Mouse (Mus musculus) MEL (cell line): ENCODE results near the gene Atp1a2. TPM values are rescaled to one million over a fixed set of nuclear protein-coding genes. Genes with fewer than 3 reads are reported as not detected.

Experiments
- DNase-seq: peaks from one replicate; pipeline ENCODE4 v3.0.0; 2011; ENCODE audit warnings: low read depth, low spot score
- H3K27ac ChIP-seq: 2 replicates; pipeline ENCODE4 v1.5.1; 2012; ENCODE audit warnings: low read depth, mild to moderate bottlenecking, control low read depth, low read length, moderate library complexity; ENCODE audit not compliant: control insufficient read depth
- H3K27me3 ChIP-seq, 2 experiments: fragments of 150-350 bp in 1 of 2; sonication (generic) in 1 of 2; 2 replicates each; pipeline ENCODE4 v1.6.1; 2012; ENCODE audit warnings: low read length in 2 of 2, mild to moderate bottlenecking in 2 of 2, improper control_type of control experiment in 1 of 2, moderate library complexity in 1 of 2; ENCODE audit not compliant: insufficient read depth in 2 of 2, control insufficient read depth in 1 of 2
- H3K36me3 ChIP-seq, 2 experiments: 2 replicates each; pipeline ENCODE4 v1.6.1; 2012 to 2014; ENCODE audit warnings: low read length in 2 of 2, improper control_type of control experiment in 1 of 2, inconsistent platforms in 1 of 2, mild to moderate bottlenecking in 1 of 2; ENCODE audit not compliant: insufficient read depth in 2 of 2, control insufficient read depth in 1 of 2
- H3K4me1 ChIP-seq, 2 experiments: fragments of 150-350 bp in 1 of 2; sonication (generic) in 1 of 2; 2 replicates each; pipeline ENCODE4 v1.6.1; 2012; ENCODE audit warnings: low read length in 2 of 2, improper control_type of control experiment in 1 of 2, mild to moderate bottlenecking in 1 of 2; ENCODE audit not compliant: insufficient read depth in 2 of 2, control insufficient read depth in 1 of 2
- H3K4me3 ChIP-seq, 2 experiments: fragments of 150-350 bp in 1 of 2; sonication (generic) in 1 of 2; 2 replicates each; pipeline ENCODE4 v1.5.1; 2012; ENCODE audit warnings: low read depth in 2 of 2, low read length in 2 of 2, mild to moderate bottlenecking in 2 of 2, moderate library complexity in 2 of 2, control low read depth in 1 of 2, improper control_type of control experiment in 1 of 2; ENCODE audit not compliant: control insufficient read depth in 1 of 2, insufficient read depth in 1 of 2
- H3K79me2 ChIP-seq: 2 replicates; pipeline ENCODE4 v1.6.1; 2012; ENCODE audit warnings: mild to moderate bottlenecking, low read length, moderate library complexity; ENCODE audit not compliant: control insufficient read depth, poor library complexity, insufficient read depth
- H3K9ac ChIP-seq: 2 replicates; pipeline ENCODE4 v1.6.1; 2012; ENCODE audit warnings: low read depth, mild to moderate bottlenecking, control low read depth, low read length, moderate library complexity; ENCODE audit not compliant: control insufficient read depth, poor library complexity, severe bottlenecking
- H3K9me3 ChIP-seq: fragments of 150-350 bp; sonication (generic); replicated peaks from 2 replicates; pipeline ENCODE4 v1.6.1; 2012; ENCODE audit warnings: mild to moderate bottlenecking, low read length, improper control_type of control experiment, moderate library complexity; ENCODE audit not compliant: insufficient read depth
- BHLHE40 ChIP-seq: IDR thresholded peaks from 2 replicates; pipeline ENCODE4 v1.6.1; 2012; ENCODE audit warnings: low read depth, mild to moderate bottlenecking, inconsistent platforms, low read length, improper control_type of control experiment, borderline replicate concordance
- CHD1 ChIP-seq: IDR thresholded peaks from 2 replicates; pipeline ENCODE4 v1.6.1; 2012; ENCODE audit warnings: low read depth, mild to moderate bottlenecking, inconsistent platforms, low read length, improper control_type of control experiment
- CHD2 ChIP-seq: IDR thresholded peaks from 2 replicates; pipeline ENCODE4 v1.6.1; 2011; ENCODE audit warnings: low read length, improper control_type of control experiment
- E2F4 ChIP-seq: IDR thresholded peaks from 2 replicates; pipeline ENCODE4 v1.6.1; 2011; ENCODE audit warnings: low read depth, low read length, improper control_type of control experiment, borderline replicate concordance
- ELF1 ChIP-seq: IDR thresholded peaks from 2 replicates; pipeline ENCODE4 v1.6.1; 2014; ENCODE audit warnings: low read depth, mild to moderate bottlenecking, inconsistent platforms, low read length, improper control_type of control experiment, moderate library complexity
- ETS1 ChIP-seq: IDR thresholded peaks from 2 replicates; pipeline ENCODE4 v1.6.1; 2012; ENCODE audit warnings: low read depth, mild to moderate bottlenecking, inconsistent platforms, low read length, improper control_type of control experiment, moderate library complexity
- HCFC1 ChIP-seq: IDR thresholded peaks from 2 replicates; pipeline ENCODE4 v1.6.1; 2012; ENCODE audit warnings: low read depth, mild to moderate bottlenecking, inconsistent platforms, low read length, improper control_type of control experiment, moderate library complexity
- MAX ChIP-seq: IDR thresholded peaks from 2 replicates; pipeline ENCODE4 v1.6.1; 2011; ENCODE audit warnings: low read length, improper control_type of control experiment
- MAZ ChIP-seq: IDR thresholded peaks from 2 replicates; pipeline ENCODE4 v1.6.1; 2012; ENCODE audit warnings: low read depth, mild to moderate bottlenecking, inconsistent platforms, low read length, improper control_type of control experiment
- MXI1 ChIP-seq: IDR thresholded peaks from 2 replicates; pipeline ENCODE4 v1.6.1; 2011; ENCODE audit warnings: mild to moderate bottlenecking, low read depth, low read length, improper control_type of control experiment
- MYC ChIP-seq: IDR thresholded peaks from 2 replicates; pipeline ENCODE4 v1.6.1; 2011; ENCODE audit warnings: low read depth, mild to moderate bottlenecking, low read length, improper control_type of control experiment, moderate library complexity
- NRF1 ChIP-seq: IDR thresholded peaks from 2 replicates; pipeline ENCODE4 v1.6.1; 2014; ENCODE audit warnings: low read depth, mild to moderate bottlenecking, inconsistent platforms, low read length, improper control_type of control experiment, moderate library complexity; ENCODE audit not compliant: poor library complexity, insufficient read depth, severe bottlenecking
- POLR2A ChIP-seq, 2 experiments: IDR thresholded peaks; 2 replicates each; pipeline ENCODE4 v1.6.1; 2011 to 2012; ENCODE audit warnings: low read length in 2 of 2, mild to moderate bottlenecking in 2 of 2, control low read depth in 1 of 2, improper control_type of control experiment in 1 of 2, low read depth in 1 of 2, moderate library complexity in 1 of 2; ENCODE audit not compliant: control insufficient read depth in 1 of 2, insufficient read depth in 1 of 2, poor library complexity in 1 of 2
- POLR2AphosphoS2 ChIP-seq: IDR thresholded peaks from 2 replicates; pipeline ENCODE4 v1.6.1; 2011; ENCODE audit warnings: low read length, improper control_type of control experiment
- POLR2AphosphoS5 ChIP-seq: IDR thresholded peaks from 2 replicates; pipeline ENCODE4 v1.6.1; 2012; ENCODE audit warnings: low read depth, borderline replicate concordance, mild to moderate bottlenecking, inconsistent platforms, low read length, moderate library complexity, mixed read lengths
- RCOR1 ChIP-seq: IDR thresholded peaks from 2 replicates; pipeline ENCODE4 v1.6.1; 2012; ENCODE audit warnings: low read depth, mild to moderate bottlenecking, inconsistent platforms, low read length, improper control_type of control experiment
- SIN3A ChIP-seq: IDR thresholded peaks from 2 replicates; pipeline ENCODE4 v1.6.1; 2012; ENCODE audit warnings: low read length, improper control_type of control experiment, inconsistent platforms
- SMC3 ChIP-seq: IDR thresholded peaks from 2 replicates; pipeline ENCODE4 v1.6.1; 2011; ENCODE audit warnings: low read depth, low read length, improper control_type of control experiment
- TBP ChIP-seq: IDR thresholded peaks from 2 replicates; pipeline ENCODE4 v1.8.0; 2011; ENCODE audit warnings: low read depth, low read length, improper control_type of control experiment
- UBTF ChIP-seq: IDR thresholded peaks from 2 replicates; pipeline ENCODE4 v1.6.1; 2012; ENCODE audit warnings: low read depth, mild to moderate bottlenecking, inconsistent platforms, low read length, improper control_type of control experiment, moderate library complexity, borderline replicate concordance; ENCODE audit not compliant: insufficient read depth
- USF1 ChIP-seq: IDR thresholded peaks from 2 replicates; pipeline ENCODE4 v1.6.1; 2014; ENCODE audit warnings: low read depth, mild to moderate bottlenecking, inconsistent platforms, low read length, improper control_type of control experiment, moderate library complexity
- ZMIZ1 ChIP-seq: IDR thresholded peaks from 2 replicates; pipeline ENCODE4 v1.6.1; 2012; ENCODE audit warnings: low read depth, mild to moderate bottlenecking, inconsistent platforms, low read length, improper control_type of control experiment, moderate library complexity
- polyA plus RNA-seq, 2 experiments: library from polyadenylated mRNA; stranded (reverse) in 1 of 2; unstranded in 1 of 2; fragments of >175 nt in 1 of 2; fragments of >200 nt in 1 of 2; gene quantifications; 2 replicates each; pipeline versions ENCODE4 v1.2.1 to v1.2.4; 2012; ENCODE audit warnings: low replicate concordance in 2 of 2, low read depth in 1 of 2; ENCODE audit not compliant: insufficient read length in 2 of 2, insufficient read depth in 1 of 2, missing spikeins in 1 of 2
- total RNA-seq: library from RNA; depleted of rRNA; stranded (reverse); fragments of 300-350 nt; gene quantifications from 2 replicates; pipeline ENCODE4 v1.2.3, GENCODE M21; 2012

Gene Atp1a2
- total and polyA plus RNA-seq, 3 experiments: 0.04 TPM; not detected in 2

DNA sequence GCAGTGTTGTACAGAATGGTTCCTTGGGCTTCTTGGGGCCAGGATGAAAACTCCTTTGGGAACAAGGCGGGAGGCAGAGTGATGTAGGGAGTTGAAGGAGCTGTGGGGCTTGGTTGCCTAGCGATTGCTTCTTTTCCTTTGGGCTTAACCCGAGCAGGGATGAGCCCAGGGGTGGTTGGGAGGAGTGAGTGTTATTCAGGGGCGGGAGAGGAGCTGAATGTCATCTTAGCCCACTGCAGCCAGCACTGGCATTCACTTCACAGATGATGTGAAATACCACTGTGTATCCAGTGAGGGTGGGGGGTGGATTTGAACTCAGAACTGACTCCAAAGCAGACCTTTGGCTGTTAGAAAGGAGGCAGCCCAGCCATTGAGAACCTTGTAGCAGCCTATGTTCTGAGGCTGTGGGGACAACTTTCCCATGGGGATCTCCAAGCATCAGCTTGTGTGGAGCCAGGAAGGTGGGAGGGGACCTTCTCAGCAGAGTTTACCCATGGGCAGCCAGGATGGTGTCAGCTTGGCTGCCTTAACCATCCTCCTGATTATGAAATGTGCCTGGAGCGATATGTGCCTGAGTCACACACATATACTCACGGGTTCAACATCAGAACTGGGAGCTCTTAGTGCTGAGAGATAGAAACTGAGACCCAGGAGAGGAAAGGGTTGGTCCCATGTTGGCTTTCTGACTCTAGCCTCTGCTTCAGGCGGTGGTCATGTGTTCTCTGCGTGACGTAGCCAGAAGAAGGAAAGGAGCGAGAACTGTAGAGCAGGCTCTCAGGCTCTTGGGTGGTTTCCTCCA, 15.9 kb upstream of the Atp1a2 start:
- peak overlapping the region in 1 of 2 experiments; percentile 93; a peak in 1 of 4 replicates for H3K4me3 ChIP-seq
- no peak overlapping the region for H3K27ac ChIP-seq
- H3K9me3 ChIP-seq: no peaks in the 10 kb centered on the region
- H3K79me2 ChIP-seq: peaks cover 22% of the 10 kb centered on the region
- TF ChIP-seq POLR2A (IDR thresholded peaks at IDR 0.05; ENCODE audit: control insufficient read depth in 1 of 2, insufficient read depth in 1 of 2, low read depth in 1 of 2, low read length in 2 of 2, poor library complexity in 1 of 2): no peak
- no peak for TF ChIP-seq UBTF
- TF ChIP-seq HCFC1: no peak
- no peak for TF ChIP-seq POLR2AphosphoS2
- no peak for TF ChIP-seq POLR2AphosphoS5
- no peak for TF ChIP-seq ZMIZ1
- no peak for TF ChIP-seq MAX
- no peak for TF ChIP-seq SIN3A
- TF ChIP-seq SMC3: no peak
- TF ChIP-seq ETS1: no peak
- DNase-seq: no peak
- H3K36me3 ChIP-seq: 0 out of 4 replicates have a peak, but pooled peaks cover 0 to 3% of the 10 kb centered on the region in 2 experiments
- no peaks in the 10 kb centered on the region for H3K27me3 ChIP-seq
- H3K4me1 ChIP-seq: peaks cover 2 to 10% of the 10 kb centered on the region in 2 experiments
- no peak overlapping the region; the same call in 1 of the 2 replicates for H3K9ac ChIP-seq

DNA sequence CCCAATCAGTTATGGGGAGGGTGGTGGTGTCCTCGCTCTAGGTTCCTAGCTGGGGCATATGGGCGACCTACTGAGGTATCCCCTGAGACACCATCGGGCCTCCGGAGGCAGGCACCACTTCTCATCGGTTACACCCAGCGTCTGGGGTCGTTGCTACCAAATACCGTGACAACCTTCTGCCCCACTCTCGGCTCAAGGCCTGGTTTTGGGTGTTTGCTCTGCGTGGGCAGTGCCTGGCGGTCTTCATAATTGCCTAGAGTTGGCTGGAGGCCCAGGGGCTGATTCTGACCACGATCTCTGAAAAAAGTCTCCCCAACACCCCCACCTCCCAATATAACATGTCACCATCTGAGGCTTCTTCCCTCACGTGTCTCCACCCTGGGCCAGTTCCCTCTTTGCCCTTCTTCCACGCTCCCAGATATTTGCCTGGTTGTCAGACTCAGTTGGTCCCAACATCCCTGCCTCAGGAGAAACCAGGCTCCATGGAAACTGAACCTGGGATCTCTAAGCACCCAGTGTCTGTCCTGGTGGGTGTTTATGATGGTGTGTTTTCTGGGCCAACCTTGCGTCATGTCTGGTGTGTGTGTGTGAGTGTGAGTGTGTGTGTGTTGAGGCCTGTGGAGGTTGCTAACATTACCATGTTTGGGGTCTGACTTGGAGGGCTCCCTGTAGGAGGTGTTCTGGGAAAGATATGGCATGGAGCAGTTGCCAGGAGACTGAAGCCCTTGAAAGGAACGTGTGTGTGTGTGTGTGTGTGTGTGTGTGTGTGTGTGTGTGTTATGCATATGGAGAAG, 15.1 kb upstream of the Atp1a2 start:
- H3K9me3 ChIP-seq: no peaks in the 10 kb centered on the region
- H3K4me1 ChIP-seq: peaks cover 2 to 10% of the 10 kb centered on the region in 2 experiments
- no peaks in the 10 kb centered on the region for H3K27me3 ChIP-seq
- H3K79me2 ChIP-seq: peaks cover 22% of the 10 kb centered on the region
- DNase-seq: peak; percentile 74
- TF ChIP-seq BHLHE40 (0 out of 2 replicates have a peak, but pooled peaks have one; percentile 49), ELF1 (no peak), CHD2 (no peak), E2F4 (no peak), MAZ (0 out of 2 replicates have a peak, but pooled peaks have one; percentile 34), NRF1 (no peak), MYC (0 out of 2 replicates have a peak, but pooled peaks have one; percentile 32), TBP (no peak), MXI1 (peak; percentile 73; the same call in 1 of the 2 replicates), SIN3A (peak; percentile 59; the same call in 1 of the 2 replicates), RCOR1 (no peak), CHD1 (0 out of 2 replicates have a peak, but pooled peaks have one; percentile 36), USF1 (0 out of 2 replicates have a peak, but pooled peaks have one; percentile 54)
- H3K4me3 ChIP-seq: peak overlapping the region; percentile 86 to 93
- H3K9ac ChIP-seq: peak overlapping the region; percentile 90
- 0 out of 4 replicates have a peak, but pooled peaks cover 0 to 3% of the 10 kb centered on the region in 2 experiments for H3K36me3 ChIP-seq
- peak overlapping the region; percentile 37 for H3K27ac ChIP-seq
